Mouse (Mus musculus) C2C12 (cell line): ENCODE measurements around the gene Rbms3.

Source experiments
- CEBPB ChIP-seq: IDR thresholded peaks from one replicate; pipeline ENCODE4 v1.6.1; 2011; ENCODE audit warnings: low read depth, mild to moderate bottlenecking, control low read depth, moderate library complexity
- CTCF ChIP-seq: IDR thresholded peaks from one replicate; pipeline ENCODE4 v1.5.1; 2011; ENCODE audit not compliant: control insufficient read depth, insufficient read depth, insufficient read length
- MAX ChIP-seq: IDR thresholded peaks from one replicate; pipeline ENCODE4 v1.6.1; 2011; ENCODE audit warnings: mild to moderate bottlenecking, control low read depth
- MYOD1 ChIP-seq: IDR thresholded peaks from one replicate; pipeline ENCODE4 v1.6.1; 2011; ENCODE audit warnings: low read depth; ENCODE audit not compliant: control insufficient read depth, insufficient read length
- USF1 ChIP-seq: IDR thresholded peaks from one replicate; pipeline ENCODE4 v1.6.1; 2011; ENCODE audit warnings: low read depth, mild to moderate bottlenecking, control low read depth, moderate library complexity

- TF ChIP-seq CEBPB (no peak), CTCF (no peak), MAX (no peak), USF1 (no peak), MYOD1 (no peak)
These were observed 834.3 kb downstream of the Rbms3 start for GRCm38 (mm10) chr9:116795240-116795955.
